Mouse (Mus musculus): ENCODE measurements around the gene Tnfsf12.

DNA sequence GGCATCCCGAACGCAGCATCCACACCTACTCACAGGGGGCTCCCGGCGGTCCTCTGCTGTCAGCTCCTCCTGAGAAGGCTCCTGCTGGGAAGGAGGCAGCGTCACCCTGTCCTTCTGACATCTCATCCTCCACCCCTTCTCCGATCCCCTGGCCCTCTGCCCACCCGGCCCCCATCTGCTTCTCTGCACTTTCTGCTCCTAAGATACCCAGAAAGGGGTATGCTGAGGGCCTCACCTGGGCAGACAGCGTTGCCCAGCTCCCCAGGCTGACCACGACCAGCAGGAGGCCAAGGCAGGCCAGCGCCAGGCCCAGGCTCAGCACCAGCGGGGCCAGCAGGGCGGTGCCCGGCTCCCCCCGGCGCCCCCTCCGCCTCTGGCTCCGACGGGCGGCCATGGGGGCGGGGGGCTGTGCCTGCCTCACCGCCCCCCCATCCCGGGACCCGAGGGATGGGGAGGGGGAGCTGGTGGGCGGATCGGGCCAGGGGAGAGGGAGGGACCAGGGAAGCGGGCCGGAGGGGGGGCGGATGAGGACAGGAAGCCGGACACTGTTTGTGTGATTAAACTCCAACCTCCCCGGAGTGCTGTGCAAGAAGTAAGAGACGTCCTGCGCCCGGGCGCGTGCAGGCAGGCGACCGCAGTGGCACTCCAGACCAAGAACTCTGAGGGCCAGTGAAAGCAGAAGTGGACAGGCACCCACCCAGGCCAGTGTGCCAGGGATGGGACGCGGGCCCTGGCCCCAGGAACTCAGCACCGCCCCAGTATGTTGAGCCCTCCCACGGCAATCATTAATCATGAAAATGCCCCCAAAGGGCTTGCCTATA is at the start of gene Tnfsf12, which contains the start of gene Tnfsfm13:
- TF ChIP-seq EP300 (optimal IDR thresholded peaks at IDR 0.05) (no peak), CTCF (IDR thresholded peaks at IDR 0.05; ENCODE audit: low read depth) (peak; percentile 40)

Measured in stomach, postnatal 0 days (tissue).